Mouse (Mus musculus) small intestine, adult 2 months (tissue): ENCODE results near the gene Agpat4.

Experiments used
- CTCF ChIP-seq: fragments of 200-500 bp; IDR thresholded peaks from 2 replicates; pipeline ENCODE4 v1.5.1; 2012; ENCODE audit warnings: low read depth, mild to moderate bottlenecking, control low read depth, inconsistent platforms, low read length, moderate library complexity, mixed read lengths; ENCODE audit not compliant: insufficient replicate concordance, insufficient read length; ENCODE audit errors: extremely low read depth
- POLR2A ChIP-seq: fragments of 200-500 bp; IDR thresholded peaks from 2 replicates; pipeline ENCODE4 v1.6.1; 2012; ENCODE audit warnings: low read depth, mild to moderate bottlenecking, control low read depth, inconsistent platforms, low read length, moderate library complexity

GRCm38 (mm10) chr17:12165009-12165695 is 46.6 kb downstream of the Agpat4 start:
- TF ChIP-seq CTCF (no peak), POLR2A (no peak)
